Mouse (Mus musculus) cerebellum, adult 2 months (tissue): Measurements from ENCODE around the gene Kif11. TPM values are rescaled to one million over a fixed set of nuclear protein-coding genes. Genes with fewer than 3 reads are reported as not detected.

Experiments used
- DNase-seq, 2 experiments: peaks; one replicate each; pipeline ENCODE4 v3.0.0; 2021
- H3K27ac ChIP-seq: fragments of 200-500 bp; 2 replicates; pipeline ENCODE4 v1.5.1; 2012; ENCODE audit warnings: low read length, control low read depth, inconsistent platforms; ENCODE audit not compliant: insufficient read depth
- H3K27me3 ChIP-seq: fragments of 200-500 bp; 2 replicates; pipeline ENCODE4 v1.6.1; 2012; ENCODE audit warnings: inconsistent platforms, mild to moderate bottlenecking, low read length, moderate library complexity; ENCODE audit not compliant: control insufficient read depth, insufficient read depth
- H3K4me1 ChIP-seq: fragments of 200-500 bp; 2 replicates; pipeline ENCODE4 v1.6.1; 2011; ENCODE audit warnings: low read length; ENCODE audit not compliant: control insufficient read depth, insufficient read depth
- H3K4me3 ChIP-seq: fragments of 200-500 bp; replicated peaks from 2 replicates; pipeline ENCODE3; 2011; ENCODE audit warnings: mild to moderate bottlenecking, low read depth, low read length, control low read depth; ENCODE audit not compliant: insufficient read depth
- CTCF ChIP-seq: fragments of 200-500 bp; IDR thresholded peaks from 2 replicates; pipeline ENCODE4 v1.5.1; 2011; ENCODE audit warnings: low read depth, mild to moderate bottlenecking, control low read depth, low read length, moderate library complexity, borderline replicate concordance; ENCODE audit not compliant: insufficient read depth
- POLR2A ChIP-seq: fragments of 200-500 bp; IDR thresholded peaks from 2 replicates; pipeline ENCODE4 v1.6.1; 2011; ENCODE audit warnings: low read length, control low read depth, borderline replicate concordance; ENCODE audit not compliant: insufficient read depth
- WGBS: fragments of 180-500 bp; shearing (Covaris S2); methylation state at CpG from one replicate; pipeline ENCODE4 v1.1.7; 2018; 5-methylcytosine and 5-hydroxymethylcytosine counted together
- polyA plus RNA-seq: library from polyadenylated mRNA; depleted of rRNA; stranded (reverse); fragments of >200 nt; gene quantifications from 2 replicates; pipeline ENCODE4 v1.2.3, GENCODE M21; 2012

Gene Kif11
- polyA plus RNA-seq, 1 experiment: 0.49 TPM

DNA sequence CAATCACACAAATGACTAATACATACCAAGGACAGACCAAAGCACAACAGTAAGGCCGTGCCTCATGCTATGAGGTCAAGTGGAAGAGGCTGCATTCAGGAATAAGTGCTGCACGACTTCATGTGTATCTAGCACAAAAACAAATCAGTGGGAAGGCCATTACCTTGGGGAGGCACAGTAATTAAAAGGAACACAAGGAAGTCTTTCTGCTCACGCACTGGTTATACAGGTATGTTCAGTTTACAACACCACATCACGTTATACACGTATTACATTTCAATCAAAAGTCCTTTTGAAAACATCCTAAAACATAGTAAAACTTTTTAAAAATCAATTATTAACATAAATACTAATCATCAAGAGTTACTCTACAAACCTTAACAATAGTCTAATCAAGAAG lies 32.3 kb upstream of the Kif11 start:
- Histone ChIP-seq H3K4me3 (no peak overlapping the region), H3K4me1 (no peaks in the 10 kb centered on the region), H3K27me3 (no peaks in the 10 kb centered on the region), H3K27ac (no peak overlapping the region)
- 82% methylated on average over 5 of the region's 5 CpGs for WGBS
- no peak for DNase-seq
- TF ChIP-seq POLR2A (no peak), CTCF (no peak)

DNA sequence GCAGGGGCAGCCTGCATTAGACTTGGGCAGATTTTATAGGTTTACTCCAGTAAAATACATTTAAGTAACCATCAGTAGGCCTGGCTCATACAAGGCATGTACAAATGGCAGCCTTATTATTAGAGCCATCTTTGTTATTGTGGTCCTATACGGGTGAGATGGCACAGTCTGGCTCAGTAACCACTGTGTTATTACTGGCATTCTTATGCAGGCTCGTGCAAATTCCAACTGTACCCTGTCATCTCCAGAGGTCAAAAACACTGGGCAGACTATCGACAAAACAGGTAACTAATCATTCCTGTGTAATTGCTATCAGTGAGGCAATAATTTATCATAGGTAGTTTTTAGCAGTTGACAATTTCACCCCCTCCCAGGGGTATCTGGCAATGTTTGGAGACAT lies 29.9 kb upstream of the Kif11 start:
- no peaks in the 10 kb centered on the region for H3K4me1 ChIP-seq
- DNase-seq: no peak
- no peak overlapping the region for H3K4me3 ChIP-seq
- 66% methylated on average over 3 of the region's 3 CpGs for WGBS
- H3K27ac ChIP-seq: no peak overlapping the region
- no peak for TF ChIP-seq POLR2A
- TF ChIP-seq CTCF: no peak
- no peaks in the 10 kb centered on the region for H3K27me3 ChIP-seq

DNA sequence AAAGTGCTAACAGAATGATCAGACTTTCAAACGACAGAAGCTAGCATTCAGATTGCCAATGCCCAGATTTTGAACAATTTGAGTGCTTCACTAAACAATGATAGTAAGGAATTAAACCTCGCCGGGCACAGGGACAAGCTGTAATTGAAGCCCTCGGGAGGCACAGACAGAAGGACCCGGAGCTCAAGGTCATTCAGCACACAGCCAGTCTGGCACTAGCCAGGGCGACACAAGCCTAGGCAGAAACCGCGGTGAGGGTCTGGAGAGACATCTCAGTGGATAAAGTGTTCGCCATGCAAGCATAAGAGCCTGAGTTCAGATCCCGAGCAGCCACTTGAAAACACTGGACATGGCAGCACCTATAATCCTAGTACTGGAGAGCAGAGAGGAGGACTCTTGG lies 27.9 kb upstream of the Kif11 start:
- TF ChIP-seq POLR2A: no peak
- TF ChIP-seq CTCF: no peak
- Histone ChIP-seq H3K27me3 (no peaks in the 10 kb centered on the region), H3K4me3 (no peak overlapping the region), H3K4me1 (no peaks in the 10 kb centered on the region), H3K27ac (no peak overlapping the region)
- 34% methylated on average over 10 of the region's 10 CpGs for WGBS
- DNase-seq: no peak

DNA sequence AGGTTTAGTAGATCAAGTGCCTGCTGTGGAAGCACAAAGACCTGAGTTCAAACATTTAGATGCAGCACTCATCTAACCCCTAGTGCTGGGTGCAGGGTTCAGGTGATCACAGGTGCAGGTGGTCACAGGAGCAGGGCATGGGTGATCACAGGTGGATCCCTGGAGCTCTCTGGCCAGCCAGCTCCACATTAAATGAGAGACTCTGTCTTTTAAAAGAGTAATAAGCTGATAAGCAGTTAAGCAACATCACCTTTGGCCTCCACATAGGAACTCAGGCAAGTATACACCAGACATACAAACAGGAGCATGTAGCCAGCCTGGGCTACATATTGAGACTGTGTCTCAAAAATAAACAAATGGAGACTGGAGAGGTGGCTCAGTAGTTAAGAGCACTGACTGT lies 27.3 kb upstream of the Kif11 start:
- no peak overlapping the region for H3K4me3 ChIP-seq
- no peaks in the 10 kb centered on the region for H3K27me3 ChIP-seq
- no peaks in the 10 kb centered on the region for H3K4me1 ChIP-seq
- no peak for DNase-seq
- H3K27ac ChIP-seq: no peak overlapping the region
- TF ChIP-seq POLR2A (no peak), CTCF (no peak)

DNA sequence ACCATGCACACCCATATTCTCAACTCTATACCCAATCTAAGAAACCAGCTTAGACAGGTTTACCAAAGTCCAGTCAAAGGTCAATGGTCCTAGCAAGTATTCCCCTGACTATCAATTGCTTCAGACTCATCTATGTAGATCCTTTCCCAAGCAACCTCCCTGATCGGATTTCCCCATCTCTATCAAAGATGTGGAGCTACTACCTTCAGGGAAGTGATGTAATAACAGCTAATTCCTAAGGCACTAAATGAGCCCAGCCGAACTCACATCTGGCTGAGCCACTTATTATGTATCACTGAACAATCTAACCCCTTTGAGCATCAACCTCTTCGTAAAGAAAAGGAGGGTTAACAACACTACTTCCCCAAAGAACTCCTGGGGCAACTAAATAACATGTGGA lies 23.4 kb upstream of the Kif11 start:
- Histone ChIP-seq H3K27ac (no peak overlapping the region), H3K4me1 (no peaks in the 10 kb centered on the region), H3K4me3 (no peak overlapping the region), H3K27me3 (no peaks in the 10 kb centered on the region)
- TF ChIP-seq POLR2A (no peak), CTCF (no peak)
- 96% methylated on average over 3 of the region's 3 CpGs for WGBS
- DNase-seq: no peak

DNA sequence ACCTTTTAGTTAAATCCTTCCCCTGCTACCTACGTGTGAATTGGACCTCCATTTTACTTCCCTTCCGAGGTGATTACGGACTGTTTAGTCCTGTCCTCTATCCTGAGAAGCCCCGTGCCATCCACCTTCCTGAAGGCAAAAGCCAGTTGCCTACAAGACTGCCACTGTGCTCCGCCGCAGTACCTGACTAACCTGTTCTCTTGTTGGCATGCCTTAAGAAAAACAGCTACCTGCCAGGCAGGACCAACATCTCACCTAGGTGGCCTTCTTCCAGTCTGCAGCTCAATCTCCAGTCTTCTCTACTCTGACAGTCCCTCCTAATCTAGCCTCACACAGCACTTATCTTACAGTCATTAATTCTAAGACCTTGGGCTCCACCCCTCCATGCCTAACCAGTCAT lies 22.9 kb upstream of the Kif11 start:
- Histone ChIP-seq H3K4me1 (no peaks in the 10 kb centered on the region), H3K4me3 (no peak overlapping the region), H3K27ac (no peak overlapping the region), H3K27me3 (no peaks in the 10 kb centered on the region)
- 96% methylated on average over 6 of the region's 6 CpGs for WGBS
- TF ChIP-seq POLR2A (no peak), CTCF (no peak)
- no peak for DNase-seq

DNA sequence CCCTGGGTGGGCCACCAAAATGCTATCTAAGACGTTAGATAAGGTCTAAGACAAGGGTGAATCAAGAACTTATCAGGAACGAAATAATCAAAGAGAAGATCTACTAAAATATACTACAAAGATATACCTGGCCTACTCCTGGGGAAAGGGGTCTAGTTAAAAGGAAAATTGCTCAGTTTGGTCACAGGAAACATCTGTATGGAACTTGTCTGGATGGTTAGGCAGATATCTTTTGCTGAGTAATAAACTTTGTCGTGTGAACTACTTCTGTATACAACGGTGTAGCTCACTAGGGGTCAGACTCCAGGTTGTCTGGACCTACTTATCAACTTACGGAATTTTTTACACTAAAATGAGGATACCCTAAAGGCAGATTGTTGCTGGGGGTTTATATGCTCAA lies 16.2 kb upstream of the Kif11 start:
- Histone ChIP-seq H3K27me3 (no peaks in the 10 kb centered on the region), H3K4me1 (no peaks in the 10 kb centered on the region), H3K4me3 (no peak overlapping the region), H3K27ac (no peak overlapping the region)
- TF ChIP-seq CTCF (no peak), POLR2A (no peak)
- WGBS: 76% methylated on average over 5 of the region's 5 CpGs
- no peak for DNase-seq

DNA sequence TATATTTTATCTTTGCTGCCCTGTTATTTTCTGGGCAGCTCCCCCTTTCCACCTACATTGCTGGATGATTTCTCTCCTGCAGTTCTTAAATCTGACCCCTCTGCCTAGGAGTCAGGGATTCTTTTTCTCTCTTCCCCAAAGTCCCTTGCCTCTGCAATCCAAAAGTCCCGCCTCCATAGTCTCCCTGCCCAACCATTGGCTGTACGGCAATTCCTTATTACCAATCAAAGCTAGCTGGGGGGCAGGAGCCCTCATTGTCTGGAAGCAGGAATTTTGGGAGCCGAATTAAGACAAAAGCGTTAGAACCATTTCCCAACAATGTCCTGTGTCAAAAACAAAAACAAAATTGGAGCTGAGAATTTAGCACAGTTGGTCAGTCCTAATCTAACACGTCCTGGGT lies 13.7 kb upstream of the Kif11 start:
- H3K27me3 ChIP-seq: no peaks in the 10 kb centered on the region
- H3K4me3 ChIP-seq: no peak overlapping the region
- no peak overlapping the region for H3K27ac ChIP-seq
- WGBS: 47% methylated on average over 5 of the region's 5 CpGs
- no peak for DNase-seq
- TF ChIP-seq CTCF (no peak), POLR2A (no peak)
- no peaks in the 10 kb centered on the region for H3K4me1 ChIP-seq

DNA sequence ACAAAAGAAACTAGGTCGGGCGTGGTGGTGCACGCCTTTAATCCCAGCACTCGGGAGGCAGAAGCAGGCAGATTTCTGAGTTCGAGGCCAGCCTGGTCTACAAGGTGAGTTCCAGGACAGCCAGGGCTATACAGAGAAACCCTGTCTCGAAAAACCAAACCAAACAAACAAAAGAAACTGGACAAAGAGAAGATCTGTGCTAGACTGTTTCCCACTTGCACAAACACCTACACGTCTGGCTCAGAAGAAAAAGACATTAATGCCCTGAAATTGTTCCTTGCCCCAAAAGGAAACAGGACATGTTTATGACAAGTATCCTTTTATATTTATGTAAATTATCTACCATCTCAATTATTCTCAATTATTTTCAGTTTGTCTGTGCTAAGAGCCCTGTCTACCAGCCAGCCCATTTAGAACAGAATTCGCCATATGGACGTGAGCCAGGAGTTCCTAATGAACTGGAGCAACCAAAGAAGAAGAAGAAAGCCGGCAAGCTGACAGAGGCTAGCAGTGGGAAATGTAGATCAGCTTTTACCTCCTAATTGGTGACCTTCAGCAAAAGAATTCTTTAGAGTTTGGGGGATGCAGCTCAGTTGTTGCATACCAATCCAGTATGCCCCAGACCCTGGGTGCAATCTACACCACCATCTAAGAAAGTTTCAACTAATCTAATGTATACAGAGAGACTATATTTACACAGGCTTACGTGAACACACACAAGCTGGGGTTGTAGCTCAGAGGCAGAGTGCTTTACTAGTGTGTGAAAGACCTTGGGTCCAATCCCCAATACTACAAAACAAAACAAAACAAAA lies 12.9 kb upstream of the Kif11 start:
- Histone ChIP-seq H3K4me1 (no peaks in the 10 kb centered on the region), H3K27ac (no peak overlapping the region), H3K4me3 (no peak overlapping the region), H3K27me3 (no peaks in the 10 kb centered on the region)
- no peak for DNase-seq
- 75% methylated on average over 11 of the region's 11 CpGs for WGBS
- TF ChIP-seq CTCF (no peak), POLR2A (no peak)
